Mouse (Mus musculus) C2C12 (cell line): ENCODE measurements at regions not wholly inside any gene's neighbourhood (a gene's known extent, or its start where the extent isn't known, plus 50 kb on each side); places are given as distances from the start of the nearest gene placed in this dataset.

ENCODE experiments used
- CTCF ChIP-seq: IDR thresholded peaks from one replicate; pipeline ENCODE4 v1.5.1; 2011; ENCODE audit not compliant: control insufficient read depth, insufficient read depth, insufficient read length
- FOSL1 ChIP-seq: IDR thresholded peaks from one replicate; pipeline ENCODE4 v1.8.0; 2011; ENCODE audit warnings: mild to moderate bottlenecking, low read length; ENCODE audit not compliant: poor library complexity, insufficient read depth, severe bottlenecking
- MAX ChIP-seq: IDR thresholded peaks from one replicate; pipeline ENCODE4 v1.6.1; 2011; ENCODE audit warnings: mild to moderate bottlenecking, control low read depth
- MYOD1 ChIP-seq: IDR thresholded peaks from one replicate; pipeline ENCODE4 v1.6.1; 2011; ENCODE audit warnings: low read depth; ENCODE audit not compliant: control insufficient read depth, insufficient read length
- MYOG ChIP-seq: IDR thresholded peaks from one replicate; pipeline ENCODE4 v1.6.1; 2011; ENCODE audit not compliant: control insufficient read depth, insufficient read length; ENCODE audit errors: extremely low read depth

- no peak for TF ChIP-seq CTCF
- no peak for TF ChIP-seq MYOG
- TF ChIP-seq MAX, result no peak
- TF ChIP-seq MYOD1, result no peak
- TF ChIP-seq FOSL1, result no peak
These were observed 405.0 kb downstream of the Gm10295 start for GRCm38 (mm10) chr7:70946260-70946659.
